Mouse (Mus musculus): Measurements from ENCODE around the gene Ankrd13a. TPM values are rescaled to one million over a fixed set of nuclear protein-coding genes. Genes with fewer than 3 reads are reported as not detected.

Ankrd13a gene
- polyA plus RNA-seq, 1 experiment: 33.0 TPM

GRCm38 (mm10) chr5:114795653-114796052 lies 21.2 kb downstream of the Ankrd13a start:
- DNase-seq (ENCODE audit: extremely low spot score in 1 of 2, low spot score in 1 of 2): no peak

GRCm38 (mm10) chr5:114796299-114797012 lies 22.0 kb downstream of the Ankrd13a start:
- DNase-seq (ENCODE audit: extremely low spot score in 1 of 2, low spot score in 1 of 2): no peak

DNA sequence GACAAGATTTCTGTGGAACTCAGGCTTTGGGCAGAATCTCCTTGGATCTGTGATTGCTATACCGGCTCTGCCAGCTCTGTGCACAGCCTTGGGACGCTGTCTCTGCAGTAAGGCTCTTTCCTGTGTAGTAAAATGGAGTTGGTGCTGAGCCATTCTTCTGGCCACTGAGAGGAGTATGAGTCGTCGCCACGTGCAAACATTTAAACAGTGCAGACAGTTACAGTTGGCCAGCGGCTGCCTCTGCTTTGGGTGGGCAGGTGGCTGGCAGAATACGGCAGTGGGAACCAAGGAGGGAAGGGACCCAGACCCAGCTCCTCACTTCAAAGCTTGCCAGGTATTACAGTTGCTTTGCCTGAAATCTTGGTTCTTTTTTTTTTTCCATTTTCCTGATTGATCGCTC lies 22.8 kb downstream of the Ankrd13a start:
- no peak for DNase-seq (ENCODE audit: extremely low spot score in 1 of 2, low spot score in 1 of 2)

GRCm38 (mm10) chr5:114799848-114800247 lies 25.4 kb downstream of the Ankrd13a start:
- no peak for DNase-seq (ENCODE audit: extremely low spot score in 1 of 2, low spot score in 1 of 2)

DNA sequence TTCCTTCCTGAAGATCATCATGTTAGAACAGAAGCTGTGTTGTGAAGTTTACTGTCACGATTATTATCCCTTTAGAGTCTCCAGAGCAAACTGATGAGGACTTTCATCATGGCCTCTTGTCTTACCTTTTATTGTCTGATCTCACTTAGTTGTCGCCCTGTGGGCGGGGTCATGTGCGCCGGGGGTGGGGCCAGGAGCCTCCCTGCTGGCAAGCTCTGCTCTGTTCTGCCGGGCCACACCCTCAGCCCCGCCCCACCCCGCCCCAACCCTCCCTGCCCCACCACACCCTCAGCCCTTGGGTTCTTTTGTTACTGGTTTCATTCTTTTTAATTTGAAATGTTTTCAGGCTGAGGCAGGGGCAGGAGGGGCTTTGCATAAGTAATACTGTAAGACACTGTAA lies 26.6 kb downstream of the Ankrd13a start:
- no peak for DNase-seq (ENCODE audit: extremely low spot score in 1 of 2, low spot score in 1 of 2)

DNA sequence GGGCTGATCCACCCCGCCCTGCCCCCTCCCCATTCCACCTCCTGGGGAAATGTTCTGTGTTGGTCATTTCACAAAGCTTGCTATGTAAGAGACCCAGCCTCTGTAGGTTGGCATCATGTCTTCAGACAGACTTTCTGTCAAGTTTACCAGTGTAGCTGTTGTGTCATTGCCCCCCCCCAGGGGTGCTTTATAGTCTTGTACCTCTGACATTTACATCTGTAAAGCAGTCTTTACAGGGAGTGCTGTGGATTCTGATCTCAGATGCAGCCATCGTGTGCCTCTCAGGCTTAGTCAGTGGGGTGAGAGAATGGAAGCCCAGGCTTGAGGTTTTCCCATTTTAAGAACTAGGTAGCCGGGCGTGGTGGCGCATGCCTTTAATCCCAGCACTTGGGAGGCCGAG lies 27.4 kb downstream of the Ankrd13a start:
- no peak for DNase-seq (ENCODE audit: extremely low spot score in 1 of 2, low spot score in 1 of 2)

DNA sequence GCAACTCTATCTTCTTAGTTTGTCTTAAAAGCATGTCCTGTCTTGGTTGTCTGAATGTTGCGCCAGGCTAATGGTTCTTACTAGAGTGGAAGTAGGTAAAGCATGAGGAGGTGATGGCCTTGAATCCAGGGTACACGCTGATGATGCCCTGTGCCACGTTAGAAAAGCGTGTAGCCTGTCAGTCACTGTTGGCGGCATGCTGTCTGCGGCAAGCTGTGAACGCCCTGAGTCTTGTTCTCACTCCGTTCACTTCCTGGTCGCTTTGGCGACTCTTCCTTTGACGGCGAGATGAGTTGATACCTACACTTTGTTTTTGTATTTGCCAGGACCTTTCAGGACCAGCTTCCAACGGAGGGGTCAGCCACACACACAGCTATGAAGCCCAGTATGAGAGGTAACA lies 28.8 kb downstream of the Ankrd13a start:
- no peak for DNase-seq (ENCODE audit: extremely low spot score in 1 of 2, low spot score in 1 of 2)

DNA sequence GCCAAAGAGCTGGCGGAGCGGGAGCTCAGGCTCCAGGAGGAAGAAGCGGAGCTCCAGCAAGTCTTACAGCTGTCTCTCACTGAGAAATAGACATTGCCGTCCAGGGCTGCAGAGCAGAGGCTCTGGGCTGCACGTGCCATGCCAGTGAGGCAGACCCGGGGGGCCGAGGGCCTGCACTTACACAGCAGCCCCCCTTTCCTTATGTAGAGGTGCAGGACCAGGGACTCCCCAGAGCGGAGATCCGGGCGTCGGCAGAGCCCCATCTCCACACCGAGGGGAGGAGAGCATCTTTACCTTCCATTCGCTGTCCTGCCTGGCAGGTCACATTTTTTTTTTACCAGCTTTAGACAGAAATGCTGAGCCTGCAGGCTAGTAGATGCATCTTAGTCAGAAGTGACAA lies 29.9 kb downstream of the Ankrd13a start:
- no peak for DNase-seq (ENCODE audit: extremely low spot score in 1 of 2, low spot score in 1 of 2)

- peak in 1 of 2 experiments; percentile 77 for DNase-seq (ENCODE audit: extremely low spot score in 1 of 2, low spot score in 1 of 2)
These were observed 30.5 kb downstream of the Ankrd13a start for GRCm38 (mm10) chr5:114804958-114805357.

GRCm38 (mm10) chr5:114805436-114806350 lies 31.2 kb downstream of the Ankrd13a start:
- no peak for DNase-seq (ENCODE audit: extremely low spot score in 1 of 2, low spot score in 1 of 2)

DNA sequence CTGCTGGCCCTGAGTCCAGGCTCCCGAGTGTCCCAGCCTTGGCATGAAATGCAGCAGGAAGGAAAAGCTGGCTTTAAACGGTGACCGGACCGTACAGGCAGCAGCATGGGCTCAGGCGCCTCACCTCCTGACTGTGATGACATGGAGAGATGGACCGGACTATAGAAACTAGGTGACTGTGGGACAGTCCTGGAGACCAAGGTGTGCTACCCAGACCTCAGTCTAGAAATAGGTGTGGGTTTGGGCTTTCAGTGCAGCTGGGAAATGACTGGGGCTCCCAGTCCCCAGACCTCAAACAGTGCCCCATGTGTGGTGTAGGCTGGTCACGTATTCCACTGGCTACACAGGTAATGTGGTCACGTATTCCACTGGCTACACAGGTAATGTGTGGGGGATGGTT lies 32.2 kb downstream of the Ankrd13a start:
- DNase-seq (ENCODE audit: extremely low spot score in 1 of 2, low spot score in 1 of 2): no peak

- DNase-seq (ENCODE audit: extremely low spot score in 1 of 2, low spot score in 1 of 2): no peak
These were observed 32.6 kb downstream of the Ankrd13a start for GRCm38 (mm10) chr5:114807063-114807462.

GRCm38 (mm10) chr5:114807468-114807867 lies 33.0 kb downstream of the Ankrd13a start:
- DNase-seq (ENCODE audit: extremely low spot score in 1 of 2, low spot score in 1 of 2): no peak

- no peak for DNase-seq (ENCODE audit: extremely low spot score in 1 of 2, low spot score in 1 of 2)
These were observed 33.4 kb downstream of the Ankrd13a start for GRCm38 (mm10) chr5:114807893-114808292.

DNA sequence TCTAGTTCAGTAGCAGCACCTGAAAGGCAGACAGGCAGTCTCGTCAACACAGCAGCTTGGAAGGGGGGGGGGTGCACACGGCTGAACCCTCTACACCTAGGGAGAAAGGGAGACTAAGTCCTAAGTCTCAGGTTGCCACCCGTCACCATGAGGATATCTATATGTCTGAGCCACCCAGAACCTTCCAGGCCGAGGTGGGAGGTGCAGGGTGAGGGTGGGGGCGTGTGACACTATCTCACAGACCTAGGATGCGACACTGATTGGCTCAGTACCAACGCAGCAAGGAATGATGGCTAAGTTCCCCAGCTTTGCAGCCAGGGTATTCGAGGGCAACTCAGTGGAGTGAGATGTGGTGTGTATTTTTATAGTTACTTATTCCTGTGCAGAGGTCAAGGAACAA lies 33.9 kb downstream of the Ankrd13a start:
- DNase-seq (ENCODE audit: extremely low spot score in 1 of 2, low spot score in 1 of 2): no peak

DNA sequence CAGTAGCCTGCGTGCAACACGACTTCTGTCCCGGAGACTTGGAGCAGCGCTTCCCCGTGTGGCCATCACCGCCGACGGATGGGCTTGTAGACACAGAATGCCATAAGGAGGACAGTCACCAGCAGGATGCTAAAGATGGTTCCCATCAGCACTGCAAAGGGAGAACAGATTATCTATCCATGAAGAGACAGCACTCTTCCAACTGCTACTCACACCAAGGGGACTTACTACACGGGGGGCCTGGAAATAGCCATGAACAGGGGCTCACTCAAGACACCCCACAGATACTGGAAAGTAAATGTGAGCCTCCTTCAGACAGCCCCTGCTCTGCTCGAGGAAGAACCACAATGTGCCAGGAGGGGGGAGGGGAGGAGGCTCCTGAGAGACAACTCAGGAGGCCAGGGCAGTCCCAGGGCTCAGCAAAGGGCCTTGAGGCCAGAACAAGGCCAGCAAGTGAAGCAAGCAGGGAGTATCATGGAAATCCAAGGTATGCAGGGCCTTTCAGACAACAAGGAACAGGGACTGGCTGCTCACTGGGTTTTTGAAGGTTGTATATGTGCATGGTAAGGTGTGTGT lies 34.8 kb downstream of the Ankrd13a start:
- DNase-seq (ENCODE audit: extremely low spot score in 1 of 2, low spot score in 1 of 2): no peak

DNA sequence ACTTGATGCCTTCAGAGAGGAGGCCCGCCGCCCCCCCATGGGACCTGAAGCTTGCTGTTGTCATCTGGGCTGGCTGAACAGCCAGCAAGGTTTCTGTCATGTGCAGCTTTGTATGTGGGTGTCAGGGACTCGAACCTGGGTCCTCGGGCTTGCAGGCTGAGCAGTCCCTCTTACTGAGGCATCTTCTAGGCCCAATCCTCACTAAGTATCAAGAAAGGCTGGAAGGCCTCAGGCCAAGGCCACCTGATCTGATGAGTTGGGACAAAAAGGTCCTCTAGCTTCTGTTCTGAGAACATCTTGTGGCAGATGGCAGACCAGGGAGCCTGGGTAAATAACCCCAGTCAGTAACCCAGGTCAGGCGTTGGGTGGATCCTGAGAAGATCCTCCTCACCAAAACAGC lies 35.3 kb downstream of the Ankrd13a start:
- no peak for DNase-seq (ENCODE audit: extremely low spot score in 1 of 2, low spot score in 1 of 2)

DNA sequence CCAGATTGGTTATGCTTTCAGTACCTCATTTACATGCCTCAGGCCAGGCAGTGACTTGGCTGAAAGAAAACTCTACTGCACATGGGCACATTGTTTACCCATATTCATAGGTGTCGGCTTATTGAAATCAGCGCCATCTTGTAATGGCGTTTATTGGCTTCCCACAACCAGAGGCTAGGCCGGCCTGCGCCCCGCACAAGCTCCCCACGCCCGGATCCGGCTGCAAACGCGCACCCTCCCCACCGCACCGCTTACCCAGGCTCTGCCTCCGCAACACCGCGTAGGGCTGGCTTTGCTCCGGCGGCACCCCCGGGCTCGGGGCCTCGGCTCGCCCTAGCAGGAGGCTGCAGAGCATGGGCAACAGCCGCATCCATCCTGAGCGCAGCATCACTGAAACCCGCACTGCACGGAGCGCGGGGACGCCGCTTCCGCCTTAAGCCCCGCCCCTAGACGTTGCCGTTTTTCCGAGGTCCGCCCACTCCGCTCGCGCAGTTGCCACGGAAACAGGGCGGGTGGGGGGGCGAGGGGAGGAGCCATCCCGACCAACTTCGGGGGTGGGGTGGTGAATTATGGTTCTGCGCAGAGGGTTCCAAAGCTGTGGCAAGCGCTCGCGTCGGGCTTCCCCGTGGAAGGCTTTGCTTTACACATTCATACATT lies 39.2 kb downstream of the Ankrd13a start:
- DNase-seq (ENCODE audit: extremely low spot score in 1 of 2, low spot score in 1 of 2): peak; percentile 67 to 92

DNA sequence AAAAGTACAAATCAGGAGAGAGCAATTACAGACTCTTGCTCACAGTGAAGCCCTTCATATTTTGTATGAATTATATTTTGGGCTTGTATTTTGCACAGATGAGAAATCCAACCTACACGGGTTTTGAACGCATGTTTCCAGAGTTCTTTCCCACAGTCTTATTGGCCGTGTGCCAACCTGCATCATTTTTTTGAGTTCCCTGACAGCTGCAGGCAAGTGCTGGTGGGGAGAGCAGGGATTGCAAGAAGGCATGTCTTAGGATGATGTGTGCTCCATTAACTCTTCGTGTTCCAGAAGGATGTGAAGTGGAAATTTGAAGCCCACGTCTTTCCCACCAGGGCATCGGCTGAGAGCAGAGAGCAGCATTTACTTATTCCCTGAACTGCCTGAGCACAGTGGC lies 42.1 kb downstream of the Ankrd13a start:
- no peak for DNase-seq (ENCODE audit: extremely low spot score in 1 of 2, low spot score in 1 of 2)

- DNase-seq (ENCODE audit: extremely low spot score in 1 of 2, low spot score in 1 of 2): no peak
These were observed 43.6 kb downstream of the Ankrd13a start for GRCm38 (mm10) chr5:114818124-114818523.
